Mouse (Mus musculus) stomach, postnatal 0 days (tissue): ENCODE measurements around the gene Dlg2. TPM values are rescaled to one million over a fixed set of nuclear protein-coding genes. Genes with fewer than 3 reads are reported as not detected.
A peak's percentile ranks its signal among the peaks of the same experiment; 100 is the strongest.

Experiments used
- ATAC-seq: fragments of 200-750 bp; cut with Nextera tagmentation; 2 replicates; pipeline ENCODE4 v1.8.0; 2017; ENCODE audit not compliant: low FRiP score, low TSS enrichment
- DNase-seq: peaks from one replicate; pipeline ENCODE4 v3.0.0-alpha.2; 2016; ENCODE audit warnings: low spot score
- H3K27ac ChIP-seq: fragments of 300-500 bp; sonication (generic); replicated peaks from 2 replicates; pipeline ENCODE4 v1.5.1; 2014; ENCODE audit warnings: mild to moderate bottlenecking, control low read depth
- H3K27me3 ChIP-seq: fragments of 300-500 bp; sonication (generic); 2 replicates; pipeline ENCODE4 v1.6.1; 2014; ENCODE audit warnings: low read length; ENCODE audit not compliant: control insufficient read depth, insufficient read depth
- H3K36me3 ChIP-seq: fragments of 300-500 bp; sonication (generic); 2 replicates; pipeline ENCODE4 v1.6.1; 2014; ENCODE audit warnings: low read length, mixed read lengths; ENCODE audit not compliant: control insufficient read depth, insufficient read depth
- H3K4me1 ChIP-seq: fragments of 300-500 bp; sonication (generic); replicated peaks from 2 replicates; pipeline ENCODE4 v1.6.1; 2014; ENCODE audit warnings: antibody characterized with exemption; ENCODE audit not compliant: control insufficient read depth, insufficient read depth
- H3K4me2 ChIP-seq: fragments of 300-500 bp; sonication (generic); replicated peaks from 2 replicates; pipeline ENCODE4 v1.6.1; 2014; ENCODE audit warnings: low read depth, mild to moderate bottlenecking, control low read depth, moderate library complexity
- H3K4me3 ChIP-seq: fragments of 300-500 bp; sonication (generic); 2 replicates; pipeline ENCODE4 v1.5.1; 2014; ENCODE audit warnings: low read depth, low read length, control low read depth
- H3K9ac ChIP-seq: fragments of 300-500 bp; sonication (generic); 2 replicates; pipeline ENCODE4 v1.6.1; 2014; ENCODE audit warnings: mild to moderate bottlenecking, low read length, control low read depth, mixed read lengths
- H3K9me3 ChIP-seq: fragments of 300-500 bp; sonication (generic); 2 replicates; pipeline ENCODE4 v1.6.1; 2016; ENCODE audit warnings: low read length; ENCODE audit not compliant: control insufficient read depth
- CTCF ChIP-seq: IDR thresholded peaks from 2 replicates; pipeline ENCODE4 v1.5.1; 2016; ENCODE audit warnings: antibody characterized with exemption, low read depth, mild to moderate bottlenecking, moderate library complexity
- EP300 ChIP-seq: optimal IDR thresholded peaks from 2 replicates; pipeline ENCODE3; 2016; ENCODE audit warnings: antibody characterized with exemption
- WGBS: fragments of 180-500 bp; shearing (Covaris S2); extraction: QIAGEN DNeasy Blood & Tissue Kit; methylation state at CpG from one replicate; pipeline ENCODE4 v1.1.7; 2014; 5-methylcytosine and 5-hydroxymethylcytosine counted together
- polyA plus RNA-seq: library from polyadenylated mRNA; unstranded; fragments of >200 nt; fragmentation: Nextera tagmentation; extraction: Ambion mirVana; gene quantifications from 2 replicates; pipeline ENCODE4 v1.2.1, GENCODE M21; 2015

Dlg2 gene
- polyA plus RNA-seq, 1 experiment from 2014 or later = 12.8 TPM

DNA sequence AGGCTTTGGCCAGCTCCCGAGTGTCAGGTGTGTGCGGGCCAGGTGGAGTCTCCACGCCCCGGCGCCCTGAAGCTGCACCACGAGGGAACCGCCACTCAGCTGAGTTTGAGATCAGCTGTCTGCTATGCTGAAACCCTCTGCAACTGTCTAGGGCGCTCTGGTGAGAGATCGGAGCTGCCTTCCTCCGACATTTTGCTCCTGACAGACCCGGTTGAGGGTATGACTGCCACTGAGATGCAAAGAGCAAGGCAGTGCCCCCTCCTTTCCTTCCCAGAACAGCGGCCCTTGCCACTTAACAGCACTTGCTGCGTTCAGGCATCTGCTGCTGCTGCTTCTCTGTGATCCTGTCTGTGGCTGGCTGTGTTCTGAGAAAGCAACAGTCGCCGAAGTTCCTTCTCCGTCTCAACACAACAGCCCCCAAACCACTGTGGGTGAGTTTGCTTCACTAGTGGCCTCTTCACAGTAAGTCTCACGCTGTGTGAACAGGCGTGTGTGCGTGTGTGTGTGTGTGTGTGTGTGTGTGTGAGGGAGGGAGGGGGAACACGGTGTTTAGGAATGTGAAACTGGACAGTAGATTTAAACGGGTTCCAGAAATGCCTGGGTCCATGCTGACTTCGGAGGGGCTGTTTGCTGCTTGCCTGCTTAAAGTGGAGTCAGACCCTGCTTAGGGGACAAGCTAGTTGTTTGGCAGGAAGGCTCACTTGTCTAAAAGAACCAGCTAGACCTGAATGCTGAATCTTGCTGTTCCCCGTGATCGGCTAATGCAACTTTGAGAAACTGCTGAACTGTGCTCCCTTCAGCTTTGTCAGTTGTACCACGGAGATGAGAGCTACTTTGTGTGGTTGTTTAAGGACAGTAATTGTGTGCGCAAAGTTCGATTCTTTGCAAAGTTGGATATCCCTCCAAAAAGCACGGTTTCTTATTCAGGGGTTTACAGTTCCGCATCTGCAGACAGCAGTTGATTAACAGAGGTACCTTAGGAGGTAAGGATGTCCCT lies 1704.4 kb downstream of the Dlg2 start:
- H3K36me3 ChIP-seq = no peaks in the 10 kb centered on the region
- no peaks in the 10 kb centered on the region for H3K27me3 ChIP-seq
- no peaks in the 10 kb centered on the region for H3K9me3 ChIP-seq
- H3K4me1 ChIP-seq = no peaks in the 10 kb centered on the region
- 17% methylated on average over 29 of the region's 29 CpGs for WGBS
- DNase-seq = peak; percentile 31
- H3K27ac ChIP-seq = 0 out of 2 replicates have a peak overlapping the region, but pooled peaks have one; percentile 30
- TF ChIP-seq EP300 (no peak), CTCF (no peak)
- ATAC-seq = peak; percentile 24; the same call in 1 of the 2 replicates
- peak overlapping the region; percentile 64 for H3K4me2 ChIP-seq
- peak overlapping the region; percentile 41 for H3K4me3 ChIP-seq
- H3K9ac ChIP-seq = peak overlapping the region; percentile 45

GRCm38 (mm10) chr7:92181959-92182612 lies 1705.6 kb downstream of the Dlg2 start:
- Histone ChIP-seq H3K4me1 (no peaks in the 10 kb centered on the region), H3K27me3 (no peaks in the 10 kb centered on the region), H3K9ac (no peak overlapping the region), H3K4me3 (0 out of 2 replicates have a peak overlapping the region, but pooled peaks have one; percentile 41), H3K27ac (no peak overlapping the region), H3K36me3 (no peaks in the 10 kb centered on the region), H3K9me3 (no peaks in the 10 kb centered on the region), H3K4me2 (peak overlapping the region; percentile 64)
- WGBS = 26% methylated on average over 10 of the region's 10 CpGs
- ATAC-seq (no peak), DNase-seq (no peak)
- 0 out of 2 replicates have a peak, but pooled peaks have one; percentile 8 for TF ChIP-seq CTCF
- TF ChIP-seq EP300 = no peak

DNA sequence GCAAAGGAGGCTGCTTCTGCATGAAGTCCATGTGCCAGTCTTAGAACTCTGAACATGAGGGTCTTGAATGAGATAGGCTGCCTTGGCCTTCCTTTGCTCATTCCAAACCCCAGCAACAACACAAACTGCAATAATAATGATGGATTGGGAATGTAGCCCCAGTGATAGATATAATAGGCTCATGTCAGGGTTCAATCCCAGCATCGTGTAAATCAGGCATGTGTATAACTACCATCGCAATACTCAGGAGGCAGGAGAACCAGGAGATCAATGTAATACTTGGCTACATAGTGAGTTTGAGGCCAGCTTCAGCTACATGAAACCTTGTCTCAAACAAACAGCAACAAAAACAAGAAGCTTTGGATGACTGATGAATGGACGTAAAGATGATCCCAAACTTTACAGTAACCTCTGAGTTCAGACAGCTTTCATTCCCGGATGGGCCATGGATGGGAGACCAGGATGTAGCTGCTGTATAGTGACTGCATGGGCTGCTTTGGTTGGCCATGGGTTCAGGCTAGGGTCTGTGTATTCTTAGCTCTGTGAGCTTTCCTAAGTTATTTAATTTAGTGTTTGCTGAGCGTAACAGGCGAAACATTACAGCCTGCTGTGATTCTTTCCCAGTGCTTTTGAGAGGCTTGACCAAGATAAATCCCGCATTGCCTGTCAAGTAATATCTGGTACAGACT lies 1708.0 kb downstream of the Dlg2 start:
- Histone ChIP-seq H3K9me3 (no peaks in the 10 kb centered on the region), H3K4me2 (no peak overlapping the region), H3K27me3 (no peaks in the 10 kb centered on the region), H3K27ac (no peak overlapping the region), H3K9ac (no peak overlapping the region), H3K4me3 (no peak overlapping the region), H3K4me1 (no peaks in the 10 kb centered on the region), H3K36me3 (no peaks in the 10 kb centered on the region)
- WGBS = 77% methylated on average over 7 of the region's 7 CpGs
- ATAC-seq (no peak), DNase-seq (no peak)
- TF ChIP-seq CTCF = no peak
- no peak for TF ChIP-seq EP300

GRCm38 (mm10) chr7:92186341-92186740 lies 1709.9 kb downstream of the Dlg2 start:
- Histone ChIP-seq H3K27me3 (no peaks in the 10 kb centered on the region), H3K27ac (no peak overlapping the region), H3K9ac (no peak overlapping the region), H3K4me2 (no peak overlapping the region), H3K36me3 (no peaks in the 10 kb centered on the region), H3K4me1 (no peaks in the 10 kb centered on the region), H3K4me3 (no peak overlapping the region), H3K9me3 (no peaks in the 10 kb centered on the region)
- ATAC-seq (no peak), DNase-seq (no peak)
- WGBS = 80% methylated on average over 5 of the region's 5 CpGs
- TF ChIP-seq CTCF (no peak), EP300 (no peak)

DNA sequence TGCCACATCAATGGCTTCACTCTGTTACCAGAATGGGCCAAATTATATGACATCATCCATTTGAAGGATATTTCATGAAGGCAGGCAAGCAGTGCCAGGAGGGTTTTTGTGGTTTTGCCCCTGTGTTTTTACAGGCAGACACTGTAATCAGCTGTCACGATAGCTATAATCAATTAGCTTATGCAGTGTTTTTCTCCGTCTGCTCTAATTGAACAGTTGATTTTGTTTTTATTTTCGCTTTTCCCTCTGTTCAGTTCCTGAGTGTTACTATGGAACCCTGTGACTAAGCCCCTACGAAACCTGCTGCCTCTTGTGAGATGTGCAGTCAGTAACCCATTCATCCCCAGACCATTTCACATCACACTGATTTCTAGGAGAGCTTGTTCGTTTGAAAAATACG lies 1712.7 kb downstream of the Dlg2 start:
- no peaks in the 10 kb centered on the region for H3K9me3 ChIP-seq
- WGBS = 63% methylated on average over 6 of the region's 6 CpGs
- no peak overlapping the region for H3K9ac ChIP-seq
- no peaks in the 10 kb centered on the region for H3K27me3 ChIP-seq
- DNase-seq (no peak), ATAC-seq (no peak)
- no peaks in the 10 kb centered on the region for H3K4me1 ChIP-seq
- H3K4me2 ChIP-seq = no peak overlapping the region
- TF ChIP-seq EP300 = no peak
- TF ChIP-seq CTCF = no peak
- no peak overlapping the region for H3K27ac ChIP-seq
- no peaks in the 10 kb centered on the region for H3K36me3 ChIP-seq
- H3K4me3 ChIP-seq = no peak overlapping the region
